Mouse (Mus musculus) erythroblast, embryonic 14.5 days (primary cell): Measurements from ENCODE around the gene Gm37240. TPM values are rescaled to one million over a fixed set of nuclear protein-coding genes. Genes with fewer than 3 reads are reported as not detected.

Experiments used
- H3K27me3 ChIP-seq: 2 replicates; pipeline ENCODE4 v1.6.1; 2012; ENCODE audit warnings: inconsistent platforms; ENCODE audit not compliant: control insufficient read depth
- H3K36me3 ChIP-seq: 2 replicates; pipeline ENCODE4 v1.6.1; 2012; ENCODE audit warnings: mild to moderate bottlenecking, inconsistent platforms; ENCODE audit not compliant: control insufficient read depth
- H3K4me1 ChIP-seq: 2 replicates; pipeline ENCODE4 v1.6.1; 2012; ENCODE audit warnings: inconsistent platforms; ENCODE audit not compliant: control insufficient read depth
- H3K4me3 ChIP-seq: replicated peaks from 2 replicates; pipeline ENCODE3; 2012; ENCODE audit warnings: moderate library complexity, mild to moderate bottlenecking, inconsistent platforms
- H3K9me3 ChIP-seq: 2 replicates; pipeline ENCODE4 v1.6.1; 2012; ENCODE audit warnings: low read length, inconsistent platforms, mixed read lengths; ENCODE audit not compliant: control insufficient read depth
- GATA1 ChIP-seq: IDR thresholded peaks from 2 replicates; pipeline ENCODE4 v1.6.1; 2012; ENCODE audit warnings: low read length, inconsistent platforms, mixed read lengths
- TAL1 ChIP-seq: IDR thresholded peaks from 3 replicates; pipeline ENCODE4 v1.6.1; 2012; ENCODE audit warnings: low read length, inconsistent platforms, mixed read lengths
- polyA plus RNA-seq: library from polyadenylated mRNA; stranded (reverse); fragments of >175 nt; gene quantifications from 2 replicates; pipeline ENCODE4 v1.2.3, GENCODE M21; 2012

Gene Gm37240
- polyA plus RNA-seq, 1 experiment, result not detected

- peak; percentile 70 for TF ChIP-seq TAL1
- TF ChIP-seq GATA1, result no peak
- Histone ChIP-seq H3K36me3 (no peaks in the 10 kb centered on the region), H3K9me3 (no peaks in the 10 kb centered on the region)
These were observed 162.2 kb downstream of the Gm37240 start for GRCm38 (mm10) chr3:85725110-85725509.

GRCm38 (mm10) chr3:85722581-85722980, 164.7 kb downstream of the Gm37240 start:
- H3K4me3 ChIP-seq, result no peak overlapping the region
- no peaks in the 10 kb centered on the region for H3K36me3 ChIP-seq
- H3K27me3 ChIP-seq, result peaks cover 7% of the 10 kb centered on the region
- peaks cover 43% of the 10 kb centered on the region for H3K4me1 ChIP-seq
- TF ChIP-seq TAL1, result no peak
- TF ChIP-seq GATA1, result no peak
- no peaks in the 10 kb centered on the region for H3K9me3 ChIP-seq

More at GRCm38 (mm10) chr3:85725110-85725509, 162.2 kb downstream of the Gm37240 start:
- H3K4me1 ChIP-seq, result peaks cover 42% of the 10 kb centered on the region
- peaks cover 6% of the 10 kb centered on the region for H3K27me3 ChIP-seq
- H3K4me3 ChIP-seq, result no peak overlapping the region

DNA sequence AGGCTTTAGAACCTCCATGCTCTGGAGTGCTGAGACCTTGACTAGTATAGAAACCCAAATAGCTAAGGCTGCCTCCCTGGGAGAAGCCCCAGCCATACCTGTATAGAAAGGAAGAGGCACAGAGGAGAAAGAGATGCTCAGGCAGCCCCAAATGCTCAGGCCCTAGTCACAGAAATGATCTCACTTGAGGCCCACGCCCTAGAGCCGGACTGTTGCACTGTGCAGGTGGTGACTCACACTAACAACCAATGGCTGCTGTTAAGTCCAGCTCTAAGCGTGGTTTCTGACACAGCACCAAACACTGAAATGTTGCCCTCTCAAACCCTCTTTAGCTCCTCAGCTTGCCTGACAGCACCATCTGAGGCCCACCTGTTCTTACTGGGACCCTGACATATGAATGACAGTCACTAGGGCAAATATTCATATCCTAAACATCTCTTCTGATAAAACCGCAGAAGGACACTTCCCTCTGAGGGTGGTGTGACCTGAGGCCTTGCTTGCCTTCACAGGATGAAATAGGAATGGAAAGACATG, 171.5 kb downstream of the Gm37240 start:
- no peaks in the 10 kb centered on the region for H3K9me3 ChIP-seq

GRCm38 (mm10) chr3:85713936-85714709, 173.2 kb downstream of the Gm37240 start:
- Histone ChIP-seq H3K36me3 (no peaks in the 10 kb centered on the region), H3K27me3 (peaks cover 5% of the 10 kb centered on the region), H3K4me3 (no peak overlapping the region), H3K4me1 (peaks cover 31% of the 10 kb centered on the region), H3K9me3 (no peaks in the 10 kb centered on the region)
- TF ChIP-seq TAL1 (no peak), GATA1 (no peak)

More for the DNA sequence above, 171.5 kb downstream of the Gm37240 start:
- Histone ChIP-seq H3K27me3 (peaks cover 9% of the 10 kb centered on the region), H3K4me1 (peaks cover 21% of the 10 kb centered on the region), H3K36me3 (no peaks in the 10 kb centered on the region), H3K4me3 (no peak overlapping the region)
- TF ChIP-seq TAL1 (no peak), GATA1 (no peak)

- Histone ChIP-seq H3K36me3 (no peaks in the 10 kb centered on the region), H3K27me3 (peaks cover 5% of the 10 kb centered on the region), H3K9me3 (no peaks in the 10 kb centered on the region), H3K4me3 (no peak overlapping the region), H3K4me1 (peaks cover 22% of the 10 kb centered on the region)
- TF ChIP-seq GATA1 (no peak), TAL1 (no peak)
These were observed 176.6 kb downstream of the Gm37240 start for GRCm38 (mm10) chr3:85710695-85711094.

- no peak for TF ChIP-seq TAL1
- no peak for TF ChIP-seq GATA1
- no peaks in the 10 kb centered on the region for H3K36me3 ChIP-seq
- no peaks in the 10 kb centered on the region for H3K9me3 ChIP-seq
- no peak overlapping the region for H3K4me3 ChIP-seq
- peaks cover 3% of the 10 kb centered on the region for H3K27me3 ChIP-seq
- peaks cover 16% of the 10 kb centered on the region for H3K4me1 ChIP-seq
These were observed 179.9 kb downstream of the Gm37240 start for GRCm38 (mm10) chr3:85707421-85707820.

GRCm38 (mm10) chr3:85703141-85703882, 184.0 kb downstream of the Gm37240 start:
- H3K27me3 ChIP-seq, result no peaks in the 10 kb centered on the region; the same call in 1 of the 2 replicates
- no peaks in the 10 kb centered on the region for H3K4me1 ChIP-seq
- TF ChIP-seq TAL1 (no peak), GATA1 (no peak)
- no peak overlapping the region for H3K4me3 ChIP-seq
- no peaks in the 10 kb centered on the region for H3K9me3 ChIP-seq
- H3K36me3 ChIP-seq, result no peaks in the 10 kb centered on the region

DNA sequence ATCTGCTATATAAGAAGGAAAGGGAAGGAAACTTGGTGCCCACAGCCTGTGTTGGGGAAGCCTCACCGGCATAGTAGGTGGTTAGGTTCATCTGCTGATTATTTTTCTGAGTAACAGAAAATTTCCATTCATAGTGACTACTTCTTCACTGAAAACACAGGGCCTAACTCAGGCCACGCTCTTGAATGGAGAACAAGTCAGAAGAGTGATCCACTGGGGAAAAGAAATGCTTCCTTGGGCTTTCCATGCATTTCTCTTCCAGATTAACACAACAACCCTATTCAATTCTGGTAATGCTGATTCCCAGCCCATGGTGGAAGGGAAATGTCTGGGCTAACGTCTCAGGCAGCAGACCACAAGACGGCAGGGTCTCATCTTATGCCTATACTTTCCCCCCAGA, 188.8 kb downstream of the Gm37240 start:
- no peaks in the 10 kb centered on the region for H3K4me1 ChIP-seq
- TF ChIP-seq TAL1, result no peak
- TF ChIP-seq GATA1, result no peak
- no peaks in the 10 kb centered on the region for H3K36me3 ChIP-seq
- no peaks in the 10 kb centered on the region for H3K27me3 ChIP-seq
- no peaks in the 10 kb centered on the region for H3K9me3 ChIP-seq
- no peak overlapping the region for H3K4me3 ChIP-seq

DNA sequence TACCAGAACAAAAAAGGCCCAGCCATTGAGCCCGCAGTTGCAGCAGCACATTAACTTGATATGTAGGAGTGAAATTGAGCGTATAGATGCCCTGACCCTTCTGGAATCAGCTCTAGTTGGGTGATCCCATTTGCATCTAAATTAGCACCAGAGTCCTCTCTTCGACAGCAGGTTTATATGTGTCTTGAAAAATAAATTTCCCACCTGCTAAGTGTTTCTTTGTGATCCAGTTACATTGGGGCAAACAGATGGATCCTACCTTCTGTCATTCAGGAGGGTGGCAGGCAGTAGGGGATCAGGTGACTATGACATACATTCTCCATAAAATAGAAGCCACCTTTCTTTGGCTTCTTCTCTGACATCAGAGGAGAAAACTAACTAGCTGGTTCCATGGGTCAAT, 192.3 kb downstream of the Gm37240 start:
- no peak for TF ChIP-seq TAL1
- TF ChIP-seq GATA1, result no peak
- H3K9me3 ChIP-seq, result no peaks in the 10 kb centered on the region

More for the DNA sequence above, 192.3 kb downstream of the Gm37240 start:
- no peaks in the 10 kb centered on the region for H3K4me1 ChIP-seq
- H3K36me3 ChIP-seq, result no peaks in the 10 kb centered on the region
- H3K27me3 ChIP-seq, result no peaks in the 10 kb centered on the region
- H3K4me3 ChIP-seq, result no peak overlapping the region
